Mouse (Mus musculus): ENCODE data around the gene Trmo. TPM values are rescaled to one million over a fixed set of nuclear protein-coding genes. Genes with fewer than 3 reads are reported as not detected.

The Trmo gene
- polyA plus RNA-seq, 1 experiment from 2014 or later: 10.4 TPM

DNA sequence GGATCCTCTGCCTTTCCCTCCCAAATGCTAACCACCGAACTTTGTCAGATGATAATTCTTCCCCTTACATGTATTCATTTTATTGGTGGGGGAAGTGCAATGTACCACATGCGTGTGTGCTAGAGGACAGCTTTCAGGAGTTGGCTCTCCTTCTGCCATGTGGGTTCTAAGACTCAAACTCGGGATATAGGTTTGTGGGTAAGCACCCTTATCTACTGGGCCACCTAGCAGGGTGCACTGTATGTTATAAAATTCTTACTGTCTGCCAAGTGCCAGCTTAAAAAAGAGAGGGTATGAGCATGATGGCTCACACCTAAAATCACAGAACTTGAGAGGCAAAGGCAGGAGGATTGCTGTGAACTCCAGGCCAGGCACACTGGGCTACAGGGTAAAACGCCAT, 9.6 kb upstream of the Trmo start:
- Histone ChIP-seq H3K36me3 (no peaks in the 10 kb centered on the region), H3K9me3 (peaks cover 5% of the 10 kb centered on the region; the same call in 1 of the 2 replicates), H3K4me3 (no peak overlapping the region), H3K4me1 (replicated peaks) (no peaks in the 10 kb centered on the region), H3K27ac (no peak overlapping the region), H3K27me3 (ENCODE audit: insufficient read depth, poor library complexity, severe bottlenecking) (0 out of 2 replicates have a peak, but pooled peaks cover 6% of the 10 kb centered on the region)
- 86% methylated on average over 4 of the region's 4 CpGs for WGBS
- no peak for DNase-seq (ENCODE audit: low spot score)

DNA sequence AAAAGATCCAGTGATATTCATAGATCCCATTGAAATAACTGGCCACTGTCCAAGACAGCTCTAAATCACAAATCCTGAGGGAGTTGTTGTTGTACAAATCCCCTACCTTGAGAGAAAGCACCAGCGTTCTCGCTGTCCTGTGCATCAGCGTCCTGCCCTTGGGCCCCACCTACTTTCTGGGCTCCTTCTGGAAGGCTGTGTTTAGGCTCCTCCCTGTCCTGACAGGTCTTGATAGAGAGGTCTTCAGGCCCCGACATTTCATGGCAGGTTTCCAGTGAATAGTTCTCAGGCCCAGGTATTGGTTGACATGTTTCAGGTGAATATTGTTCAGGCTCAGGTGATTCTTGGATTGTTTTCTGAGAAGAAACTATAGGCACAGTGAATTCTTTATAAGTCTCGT, 6.5 kb upstream of the Trmo start:
- Histone ChIP-seq H3K27me3 (ENCODE audit: insufficient read depth, poor library complexity, severe bottlenecking) (0 out of 2 replicates have a peak, but pooled peaks cover 6% of the 10 kb centered on the region), H3K4me3 (no peak overlapping the region), H3K36me3 (no peaks in the 10 kb centered on the region), H3K9me3 (peaks cover 5% of the 10 kb centered on the region; the same call in 1 of the 2 replicates), H3K27ac (no peak overlapping the region), H3K4me1 (replicated peaks) (no peaks in the 10 kb centered on the region)
- 39% methylated on average over 5 of the region's 5 CpGs for WGBS
- no peak for DNase-seq (ENCODE audit: low spot score)

DNA sequence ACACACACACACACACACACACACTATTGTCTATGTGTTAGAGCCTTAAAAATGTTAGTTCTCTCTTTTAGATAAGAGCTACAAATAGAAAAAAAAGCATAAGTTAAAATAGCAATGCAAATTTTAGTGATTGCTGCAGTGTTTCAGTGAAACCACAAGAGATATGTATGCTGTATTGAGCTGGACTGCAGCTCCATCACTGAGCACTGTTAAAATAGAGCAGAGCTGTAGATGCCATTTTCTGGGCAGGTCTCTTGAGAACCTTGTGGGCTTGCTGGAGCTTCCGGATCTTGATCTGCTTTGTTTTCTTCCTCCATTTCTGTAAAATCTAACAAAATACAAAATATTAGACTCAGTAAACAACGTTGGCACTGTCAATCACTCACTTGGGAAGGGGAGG, 5.2 kb upstream of the Trmo start:
- 78% methylated on average over 2 of the region's 2 CpGs for WGBS

DNA sequence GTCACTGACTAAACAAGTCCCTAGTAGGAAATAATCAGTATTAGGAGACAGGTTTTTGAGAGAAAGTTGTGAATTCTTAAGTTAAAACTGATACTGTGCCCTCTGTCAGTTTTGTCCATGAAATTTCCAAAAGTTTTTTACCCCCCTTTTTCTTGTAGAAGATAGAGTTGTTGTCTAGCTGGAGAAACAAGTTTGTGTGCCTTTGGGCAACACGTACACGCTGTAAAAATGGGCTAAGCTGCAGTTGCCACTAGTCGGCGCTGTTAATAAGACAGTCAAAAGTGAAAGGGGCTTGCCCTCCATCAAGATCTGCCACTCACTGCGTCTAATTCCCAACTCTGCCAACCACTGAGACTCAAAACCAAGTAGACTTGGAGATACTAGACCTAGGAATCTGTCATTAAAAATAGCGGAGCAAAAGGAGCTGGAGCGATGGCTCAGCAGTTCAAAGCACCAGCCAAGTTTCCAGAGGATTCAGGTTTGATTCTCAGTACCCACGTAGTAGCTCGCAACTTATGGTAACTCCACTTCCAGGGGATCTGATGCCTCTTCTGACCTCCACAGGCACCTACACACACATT, 1.2 kb upstream of the Trmo start:
- peaks cover 16% of the 10 kb centered on the region for H3K36me3 ChIP-seq
- H3K27ac ChIP-seq: peak overlapping the region; percentile 98
- no peaks in the 10 kb centered on the region for H3K9me3 ChIP-seq
- WGBS: 23% methylated on average over 9 of the region's 9 CpGs
- no peaks in the 10 kb centered on the region for H3K27me3 ChIP-seq (ENCODE audit: insufficient read depth, poor library complexity, severe bottlenecking)
- DNase-seq (ENCODE audit: low spot score): peak; percentile 85
- H3K4me3 ChIP-seq: peak overlapping the region; percentile 69
- no peaks in the 10 kb centered on the region; the same call in 1 of the 2 replicates for H3K4me1 ChIP-seq (replicated peaks)

More for the DNA sequence above, 5.2 kb upstream of the Trmo start:
- DNase-seq (ENCODE audit: low spot score): no peak
- Histone ChIP-seq H3K4me3 (no peak overlapping the region), H3K27ac (no peak overlapping the region), H3K27me3 (ENCODE audit: insufficient read depth, poor library complexity, severe bottlenecking) (0 out of 2 replicates have a peak, but pooled peaks cover 6% of the 10 kb centered on the region), H3K9me3 (no peaks in the 10 kb centered on the region), H3K36me3 (no peaks in the 10 kb centered on the region), H3K4me1 (replicated peaks) (no peaks in the 10 kb centered on the region; the same call in 1 of the 2 replicates)

DNA sequence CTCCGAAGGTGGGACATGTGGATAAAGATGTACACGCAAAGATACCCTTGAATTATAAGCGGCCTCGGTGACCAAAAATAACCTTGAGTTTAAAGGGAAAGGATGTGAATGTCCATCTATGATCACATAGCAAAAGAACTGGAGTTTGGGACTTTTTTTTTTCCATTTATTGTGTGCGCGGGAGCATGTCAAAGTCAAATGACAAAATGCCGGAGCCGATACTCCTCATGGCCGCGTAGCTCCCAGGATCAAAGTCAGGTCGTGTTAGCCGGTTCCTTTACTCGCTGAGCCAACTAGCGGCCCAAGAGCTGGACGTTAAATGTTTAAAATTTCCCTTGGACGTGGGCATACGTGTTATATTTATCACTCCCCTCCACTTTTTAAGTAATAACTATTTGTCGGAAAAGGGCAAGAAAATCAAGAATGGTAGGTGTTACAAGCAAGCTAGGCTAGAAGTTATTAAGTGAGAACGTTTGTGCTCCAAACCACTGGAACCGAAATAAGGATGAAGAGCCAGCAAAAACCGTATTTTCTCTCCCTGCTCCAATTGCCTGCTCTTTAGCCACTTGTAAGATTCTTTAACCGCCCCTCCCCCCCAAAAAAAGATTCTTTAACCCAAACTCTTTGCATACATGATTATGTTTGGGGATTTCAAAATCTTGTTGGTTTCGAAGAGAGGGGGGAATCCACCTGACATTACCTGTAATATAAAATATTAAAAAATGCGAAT, 540 bp upstream of the Trmo start:
- Histone ChIP-seq H3K4me1 (replicated peaks) (no peaks in the 10 kb centered on the region; the same call in 1 of the 2 replicates), H3K27me3 (ENCODE audit: insufficient read depth, poor library complexity, severe bottlenecking) (no peaks in the 10 kb centered on the region), H3K9me3 (no peaks in the 10 kb centered on the region), H3K27ac (peak overlapping the region; percentile 98), H3K36me3 (peaks cover 23% of the 10 kb centered on the region), H3K4me3 (peak overlapping the region; percentile 69)
- 3% methylated on average over 24 of the region's 24 CpGs for WGBS
- DNase-seq (ENCODE audit: low spot score): peak; percentile 50

DNA sequence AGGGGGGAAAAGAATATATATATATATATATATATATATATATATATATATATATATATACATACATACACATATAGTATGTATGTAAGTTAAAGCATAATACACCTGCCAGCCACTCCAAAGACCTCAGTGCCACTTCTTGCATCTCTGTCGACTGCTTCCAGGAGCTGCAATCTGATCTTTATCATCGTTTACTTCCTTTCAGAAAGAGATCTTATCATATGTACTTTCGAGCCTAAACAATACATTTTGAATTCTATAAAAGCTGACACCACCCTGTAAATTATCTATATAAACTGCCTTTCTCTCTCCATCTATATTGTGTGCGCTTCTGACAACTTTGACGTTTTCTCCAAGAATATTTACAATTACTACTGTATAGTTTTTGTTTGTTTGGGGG, 681 bp downstream of the Trmo start:
- WGBS: 41% methylated on average over 5 of the region's 5 CpGs
- Histone ChIP-seq H3K4me1 (replicated peaks) (no peaks in the 10 kb centered on the region; the same call in 1 of the 2 replicates), H3K27me3 (ENCODE audit: insufficient read depth, poor library complexity, severe bottlenecking) (no peaks in the 10 kb centered on the region), H3K36me3 (peaks cover 35% of the 10 kb centered on the region), H3K9me3 (no peaks in the 10 kb centered on the region), H3K27ac (peak overlapping the region; percentile 98), H3K4me3 (peak overlapping the region; percentile 69)
- no peak for DNase-seq (ENCODE audit: low spot score)

DNA sequence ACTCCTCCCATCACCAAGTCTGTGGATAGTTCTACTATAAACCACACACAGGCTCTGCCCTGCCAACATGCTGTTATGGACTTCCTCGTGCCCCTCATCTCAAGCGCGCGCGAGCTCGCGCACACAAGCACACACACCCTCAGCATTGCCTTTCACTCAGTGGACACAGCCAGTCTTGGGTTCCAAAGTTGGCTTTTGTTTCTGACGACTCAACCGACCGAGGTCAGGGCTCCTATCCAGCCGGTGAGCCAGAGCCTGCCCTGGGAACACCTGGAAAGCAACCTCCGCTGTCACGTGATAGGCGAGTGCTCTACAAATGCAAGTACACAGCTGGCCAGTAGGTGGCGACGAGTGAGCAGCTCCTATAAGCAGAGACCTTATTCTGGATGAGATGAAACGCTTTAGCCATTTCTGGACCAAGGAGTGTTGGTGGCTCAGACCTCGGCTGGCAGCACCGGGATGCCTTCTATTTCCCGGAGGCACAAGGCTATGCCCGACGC, 14.3 kb downstream of the Trmo start:
- DNase-seq (ENCODE audit: low spot score): peak; percentile 79
- peaks cover 12% of the 10 kb centered on the region; the same call in 1 of the 2 replicates for H3K4me1 ChIP-seq (replicated peaks)

DNA sequence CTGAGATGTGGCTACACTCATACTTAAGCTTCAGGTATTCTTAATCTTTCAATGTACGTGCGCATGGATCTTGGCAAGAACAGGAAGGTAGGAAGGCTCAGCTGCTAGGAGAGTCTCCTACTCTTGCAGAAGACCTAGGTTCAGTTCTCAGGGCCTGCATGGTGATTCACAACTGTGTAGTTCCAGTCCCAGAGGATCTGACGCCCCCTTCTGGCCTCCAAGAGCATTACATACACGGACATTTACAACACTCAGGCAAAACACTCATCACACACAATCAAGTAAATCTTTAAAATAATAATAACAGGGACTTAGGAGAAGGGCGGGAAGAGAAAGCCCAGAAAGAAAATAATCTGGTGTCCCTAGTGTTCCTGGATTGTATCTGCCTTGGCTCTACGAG, 14.8 kb downstream of the Trmo start:
- peak overlapping the region; percentile 48 for H3K4me3 ChIP-seq
- peaks cover 12% of the 10 kb centered on the region; the same call in 1 of the 2 replicates for H3K4me1 ChIP-seq (replicated peaks)
- no peaks in the 10 kb centered on the region for H3K9me3 ChIP-seq
- no peak overlapping the region for H3K27ac ChIP-seq
- DNase-seq (ENCODE audit: low spot score): no peak
- H3K36me3 ChIP-seq: peaks cover 38% of the 10 kb centered on the region
- WGBS: 52% methylated on average over 6 of the region's 6 CpGs
- H3K27me3 ChIP-seq (ENCODE audit: insufficient read depth, poor library complexity, severe bottlenecking): peaks cover 25% of the 10 kb centered on the region

More for the DNA sequence above, 14.3 kb downstream of the Trmo start:
- H3K27ac ChIP-seq: 0 out of 2 replicates have a peak overlapping the region, but pooled peaks have one; percentile 42
- peak overlapping the region; percentile 48 for H3K4me3 ChIP-seq
- H3K27me3 ChIP-seq (ENCODE audit: insufficient read depth, poor library complexity, severe bottlenecking): peaks cover 20% of the 10 kb centered on the region
- WGBS: 23% methylated on average over 22 of the region's 22 CpGs
- peaks cover 43% of the 10 kb centered on the region for H3K36me3 ChIP-seq
- H3K9me3 ChIP-seq: no peaks in the 10 kb centered on the region

DNA sequence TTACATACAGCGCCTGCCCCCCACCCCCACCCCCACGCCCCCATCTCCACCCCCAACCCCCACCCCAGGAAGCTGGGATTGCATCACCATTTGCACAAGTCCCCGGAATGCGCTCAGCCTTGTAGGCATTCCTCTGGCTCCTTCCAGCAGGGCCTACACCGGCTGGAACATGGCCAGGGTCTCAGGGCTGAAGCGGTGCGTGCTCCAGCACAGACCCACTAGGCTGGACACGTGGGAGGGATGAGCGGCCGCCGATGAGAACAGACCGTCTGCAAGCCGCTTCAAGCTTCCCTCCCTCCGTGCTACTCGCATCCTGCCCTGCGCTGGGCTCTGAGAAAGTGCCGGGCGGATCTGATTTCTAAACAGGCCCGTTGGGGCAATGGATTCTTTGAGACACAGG, 18.2 kb downstream of the Trmo start:
- peak; percentile 56 for DNase-seq (ENCODE audit: low spot score)
- Histone ChIP-seq H3K27me3 (ENCODE audit: insufficient read depth, poor library complexity, severe bottlenecking) (peaks cover 54% of the 10 kb centered on the region), H3K4me1 (replicated peaks) (peaks cover 20% of the 10 kb centered on the region), H3K4me3 (peak overlapping the region; percentile 25), H3K27ac (peak overlapping the region; percentile 26; the same call in 1 of the 2 replicates), H3K9me3 (no peaks in the 10 kb centered on the region), H3K36me3 (peaks cover 4% of the 10 kb centered on the region)
- under 1% methylated on average over 19 of the region's 19 CpGs for WGBS

DNA sequence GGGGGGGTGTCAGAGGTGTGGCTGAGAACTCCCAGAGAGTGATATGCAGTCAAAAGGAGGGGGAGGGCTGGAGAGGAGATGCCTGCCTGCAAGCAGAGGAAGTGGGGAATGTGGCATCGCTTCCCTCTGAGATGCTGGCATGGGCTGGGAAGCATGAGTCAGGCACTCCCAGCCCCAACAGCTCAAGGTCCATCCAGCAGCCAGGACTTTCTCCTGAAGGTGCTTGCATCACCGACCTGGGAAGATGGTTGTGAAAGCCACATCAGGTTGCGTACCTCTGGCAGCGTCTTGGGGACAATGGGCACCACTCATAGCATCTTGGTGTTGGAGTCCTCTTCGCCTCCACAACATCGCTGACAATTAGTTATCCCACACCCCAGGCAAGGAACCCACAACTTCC, 18.8 kb downstream of the Trmo start:
- no peak overlapping the region for H3K4me3 ChIP-seq

DNA sequence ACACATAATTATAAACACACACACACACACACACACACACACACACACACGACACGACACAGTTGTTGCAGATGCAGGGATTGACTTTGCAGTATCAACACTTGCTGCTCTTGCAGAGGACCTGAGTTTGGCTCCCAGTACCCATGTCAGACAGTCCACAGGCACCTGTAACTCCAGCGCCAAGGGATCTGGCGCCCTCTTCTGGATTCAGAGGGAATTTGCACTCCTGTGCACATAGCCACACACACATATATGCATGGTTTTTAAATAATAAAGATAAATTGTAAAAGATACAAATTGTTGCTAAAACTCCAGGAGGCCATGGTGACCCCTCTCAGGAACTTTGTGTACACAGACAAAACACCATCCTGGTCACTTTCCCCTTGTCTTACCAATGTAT, 20.2 kb downstream of the Trmo start:
- peaks cover 16% of the 10 kb centered on the region for H3K4me1 ChIP-seq (replicated peaks)
- H3K27ac ChIP-seq: no peak overlapping the region
- H3K36me3 ChIP-seq: no peaks in the 10 kb centered on the region
- 60% methylated on average over 4 of the region's 4 CpGs for WGBS
- H3K27me3 ChIP-seq (ENCODE audit: insufficient read depth, poor library complexity, severe bottlenecking): peaks cover 63% of the 10 kb centered on the region
- no peak overlapping the region for H3K4me3 ChIP-seq
- no peak for DNase-seq (ENCODE audit: low spot score)
- no peaks in the 10 kb centered on the region for H3K9me3 ChIP-seq

More for the DNA sequence above, 18.8 kb downstream of the Trmo start:
- WGBS: 48% methylated on average over 6 of the region's 6 CpGs
- no peaks in the 10 kb centered on the region for H3K36me3 ChIP-seq
- H3K9me3 ChIP-seq: no peaks in the 10 kb centered on the region
- no peak for DNase-seq (ENCODE audit: low spot score)
- H3K27ac ChIP-seq: no peak overlapping the region
- peaks cover 60% of the 10 kb centered on the region for H3K27me3 ChIP-seq (ENCODE audit: insufficient read depth, poor library complexity, severe bottlenecking)
- peaks cover 20% of the 10 kb centered on the region for H3K4me1 ChIP-seq (replicated peaks)

DNA sequence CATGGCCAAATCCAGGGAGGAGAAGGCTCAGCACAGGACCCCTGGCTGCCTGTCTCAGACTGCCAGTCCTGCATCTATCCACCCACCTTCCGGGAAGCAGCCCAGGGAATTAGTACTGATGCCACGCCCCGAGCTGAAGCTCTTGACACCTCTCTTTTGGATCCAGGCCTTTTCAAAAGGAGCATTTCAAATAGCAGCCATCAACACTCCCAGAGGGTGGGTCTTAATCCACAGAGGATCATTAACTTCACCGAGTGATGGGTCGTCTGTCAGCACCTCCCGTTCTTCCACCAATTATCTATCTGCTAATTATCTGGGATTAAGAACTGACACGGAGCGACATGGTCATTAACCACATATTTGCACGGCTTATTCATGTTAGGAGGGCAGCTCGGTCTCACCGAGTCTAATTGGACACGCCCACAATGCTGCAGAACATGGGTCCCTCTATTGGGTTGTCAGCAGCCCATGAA, 21.7 kb downstream of the Trmo start:
- no peaks in the 10 kb centered on the region for H3K9me3 ChIP-seq
- no peaks in the 10 kb centered on the region for H3K36me3 ChIP-seq
- H3K27ac ChIP-seq: no peak overlapping the region
- H3K27me3 ChIP-seq (ENCODE audit: insufficient read depth, poor library complexity, severe bottlenecking): peaks cover 63% of the 10 kb centered on the region
- peaks cover 16% of the 10 kb centered on the region for H3K4me1 ChIP-seq (replicated peaks)
- H3K4me3 ChIP-seq: no peak overlapping the region
- 27% methylated on average over 12 of the region's 12 CpGs for WGBS
- no peak for DNase-seq (ENCODE audit: low spot score)

DNA sequence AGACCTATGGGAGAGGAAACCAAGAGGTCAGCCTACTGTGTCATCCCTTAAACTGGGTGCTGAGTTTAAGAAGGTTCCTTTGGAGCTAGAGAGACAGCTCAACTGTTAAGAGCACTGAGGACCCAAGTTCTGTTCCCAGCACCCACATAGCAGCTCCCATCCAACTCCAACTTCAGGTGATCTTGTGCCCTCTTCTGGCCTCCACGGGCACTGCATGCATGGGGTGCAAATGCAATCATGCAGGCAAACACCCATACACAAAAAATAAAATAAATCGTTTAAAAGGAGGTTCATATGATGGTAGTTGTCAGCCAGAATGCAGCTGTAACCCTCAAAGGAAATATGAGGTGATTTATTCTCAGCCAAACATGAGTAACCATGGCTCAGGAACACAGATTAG, 24.9 kb downstream of the Trmo start:
- H3K27me3 ChIP-seq (ENCODE audit: insufficient read depth, poor library complexity, severe bottlenecking): peaks cover 37% of the 10 kb centered on the region
- peaks cover 7% of the 10 kb centered on the region for H3K4me1 ChIP-seq (replicated peaks)
- no peak overlapping the region for H3K27ac ChIP-seq
- DNase-seq (ENCODE audit: low spot score): no peak
- no peaks in the 10 kb centered on the region for H3K9me3 ChIP-seq
- no peak overlapping the region for H3K4me3 ChIP-seq
- WGBS: 78% methylated on average over 2 of the region's 2 CpGs
- no peaks in the 10 kb centered on the region for H3K36me3 ChIP-seq

Measured in hindbrain, embryonic 10.5 days (tissue).